Mouse (Mus musculus) CH12.LX (cell line): ENCODE data around the gene Rims3. TPM values are rescaled to one million over a fixed set of nuclear protein-coding genes. Genes with fewer than 3 reads are reported as not detected.

Experiments used
- DNase-seq: peaks from one replicate; pipeline ENCODE4 v3.0.0-alpha.2; 2013; ENCODE audit errors: extremely low read depth
- H3K27ac ChIP-seq: 2 replicates; pipeline ENCODE4 v1.5.1; 2012; ENCODE audit warnings: low read depth, mild to moderate bottlenecking, control low read depth, moderate library complexity; ENCODE audit not compliant: insufficient read depth
- H3K27me3 ChIP-seq: replicated peaks from 2 replicates; pipeline ENCODE3; 2012; ENCODE audit warnings: inconsistent platforms
- H3K36me3 ChIP-seq, 2 experiments: replicated peaks in 1 of 2; 2 replicates each; pipeline versions ENCODE3 to v1.6.1; 2012; ENCODE audit warnings: inconsistent platforms in 1 of 2, low read length in 1 of 2, mild to moderate bottlenecking in 1 of 2, mixed read lengths in 1 of 2, moderate library complexity in 1 of 2; ENCODE audit not compliant: control insufficient read depth in 1 of 2, insufficient read depth in 1 of 2
- H3K4me1 ChIP-seq, 2 experiments: 2 replicates each; pipeline ENCODE4 v1.6.1; 2012; ENCODE audit warnings: inconsistent platforms in 1 of 2, moderate library complexity in 1 of 2; ENCODE audit not compliant: insufficient read depth in 2 of 2, control insufficient read depth in 1 of 2
- H3K4me2 ChIP-seq: 2 replicates; pipeline ENCODE4 v1.6.1; 2012; ENCODE audit warnings: low read depth, mild to moderate bottlenecking, control low read depth; ENCODE audit not compliant: poor library complexity, insufficient read depth, severe bottlenecking
- H3K4me3 ChIP-seq, 3 experiments: fragments of 150-350 bp in 1 of 3; sonication (generic) in 1 of 3; replicated peaks in 1 of 3; 2 replicates each; pipeline versions ENCODE3 to v1.5.1; 2011 to 2012; ENCODE audit warnings: low read depth in 2 of 3, low read length in 2 of 3, mild to moderate bottlenecking in 2 of 3, moderate library complexity in 2 of 3, control low read depth in 1 of 3, improper control_type of control experiment in 1 of 3, inconsistent platforms in 1 of 3, mixed read lengths in 1 of 3; ENCODE audit not compliant: poor library complexity in 1 of 3
- H3K79me2 ChIP-seq: replicated peaks from 2 replicates; pipeline ENCODE4 v1.6.1; 2012; ENCODE audit warnings: mild to moderate bottlenecking, moderate library complexity; ENCODE audit not compliant: control insufficient read depth, poor library complexity, insufficient read depth, severe bottlenecking; ENCODE audit errors: extremely low read depth
- H3K9ac ChIP-seq: 2 replicates; pipeline ENCODE4 v1.6.1; 2012; ENCODE audit warnings: low read depth, mild to moderate bottlenecking, control low read depth, moderate library complexity; ENCODE audit not compliant: insufficient read depth
- H3K9me3 ChIP-seq: replicated peaks from 2 replicates; pipeline ENCODE3; 2012; ENCODE audit warnings: low read length, inconsistent platforms, mixed read lengths
- BHLHE40 ChIP-seq: IDR thresholded peaks from 2 replicates; pipeline ENCODE4 v1.6.1; 2011; ENCODE audit warnings: mild to moderate bottlenecking, low read depth, low read length, improper control_type of control experiment
- CHD1 ChIP-seq: IDR thresholded peaks from 2 replicates; pipeline ENCODE4 v1.6.1; 2012; ENCODE audit warnings: low read depth, low read length, improper control_type of control experiment, inconsistent platforms
- CHD2 ChIP-seq: IDR thresholded peaks from 2 replicates; pipeline ENCODE4 v1.6.1; 2011; ENCODE audit warnings: low read length, improper control_type of control experiment
- CTCF ChIP-seq, 2 experiments: IDR thresholded peaks in 1 of 2; conservative IDR thresholded peaks in 1 of 2; 2 replicates each; pipeline ENCODE4 v1.5.1; 2011 to 2012; ENCODE audit warnings: low read depth in 2 of 2, low read length in 2 of 2, improper control_type of control experiment in 1 of 2, inconsistent platforms in 1 of 2, mild to moderate bottlenecking in 1 of 2, moderate library complexity in 1 of 2
- ELF1 ChIP-seq: IDR thresholded peaks from 2 replicates; pipeline ENCODE4 v1.6.1; 2014; ENCODE audit warnings: low read depth, mild to moderate bottlenecking, inconsistent platforms, low read length, improper control_type of control experiment
- ETS1 ChIP-seq: conservative IDR thresholded peaks from 2 replicates; pipeline ENCODE4 v1.6.1; 2012; ENCODE audit warnings: low read depth, mild to moderate bottlenecking, inconsistent platforms, low read length, improper control_type of control experiment, moderate library complexity
- HCFC1 ChIP-seq: IDR thresholded peaks from 2 replicates; pipeline ENCODE4 v1.6.1; 2012; ENCODE audit warnings: low read depth, mild to moderate bottlenecking, inconsistent platforms, low read length, improper control_type of control experiment
- IRF4 ChIP-seq: IDR thresholded peaks from 2 replicates; pipeline ENCODE4 v1.6.1; 2014; ENCODE audit warnings: low read depth, mild to moderate bottlenecking, inconsistent platforms, low read length, improper control_type of control experiment
- MAFK ChIP-seq: IDR thresholded peaks from 2 replicates; pipeline ENCODE4 v1.6.1; 2011; ENCODE audit warnings: low read length, improper control_type of control experiment; ENCODE audit not compliant: insufficient replicate concordance
- MAZ ChIP-seq: IDR thresholded peaks from 2 replicates; pipeline ENCODE4 v1.6.1; 2012; ENCODE audit warnings: low read depth, mild to moderate bottlenecking, inconsistent platforms, low read length, improper control_type of control experiment, moderate library complexity
- MEF2A ChIP-seq: IDR thresholded peaks from 2 replicates; pipeline ENCODE4 v1.6.1; 2014; ENCODE audit warnings: low read depth, mild to moderate bottlenecking, inconsistent platforms, low read length, improper control_type of control experiment, borderline replicate concordance
- MXI1 ChIP-seq: IDR thresholded peaks from 2 replicates; pipeline ENCODE4 v1.6.1; 2011; ENCODE audit warnings: mild to moderate bottlenecking, low read depth, low read length, improper control_type of control experiment
- NRF1 ChIP-seq: IDR thresholded peaks from 2 replicates; pipeline ENCODE4 v1.6.1; 2014; ENCODE audit warnings: low read depth, mild to moderate bottlenecking, inconsistent platforms, low read length, improper control_type of control experiment, moderate library complexity
- RAD21 ChIP-seq: IDR thresholded peaks from 2 replicates; pipeline ENCODE4 v1.6.1; 2011; ENCODE audit warnings: low read depth, mild to moderate bottlenecking, low read length, improper control_type of control experiment, moderate library complexity
- SIN3A ChIP-seq: IDR thresholded peaks from 2 replicates; pipeline ENCODE4 v1.6.1; 2012; ENCODE audit warnings: low read length, improper control_type of control experiment, inconsistent platforms
- SMC3 ChIP-seq: IDR thresholded peaks from 2 replicates; pipeline ENCODE4 v1.6.1; 2011; ENCODE audit warnings: low read depth, low read length, improper control_type of control experiment
- TCF12 ChIP-seq: IDR thresholded peaks from 2 replicates; pipeline ENCODE4 v1.6.1; 2014; ENCODE audit warnings: low read depth, mild to moderate bottlenecking, inconsistent platforms, low read length, improper control_type of control experiment
- ZC3H11A ChIP-seq: IDR thresholded peaks from 2 replicates; pipeline ENCODE4 v1.6.1; 2012; ENCODE audit warnings: low read depth, mild to moderate bottlenecking, inconsistent platforms, low read length, improper control_type of control experiment
- dilution Hi-C: fragments of 300-500 bp; cut with MboI; formaldehyde crosslinking; loops from 2 replicates; pipeline ENCODE4 v1.14.3; 2020; ENCODE audit warnings: low sequenced_read_pairs; ENCODE audit not compliant: extremely low pct_unique_long_range_greater_than_20kb, extremely low pct_ligation_motif_present
- in situ Hi-C: fragments of 300-500 bp; cut with MboI; formaldehyde crosslinking; loops from 3 replicates; pipeline ENCODE4 v1.14.3; 2019; ENCODE audit warnings: low sequenced_read_pairs, low pct_ligation_motif_present, low pct_unique_long_range_greater_than_20kb, mixed read lengths
- polyA plus RNA-seq: library from polyadenylated mRNA; unstranded; fragments of >175 nt; gene quantifications from 2 replicates; pipeline ENCODE4 v1.2.1, GENCODE M21; 2012; ENCODE audit warnings: low read depth; ENCODE audit not compliant: insufficient read length
- total RNA-seq, 2 experiments: library from RNA; depleted of rRNA; stranded (reverse); fragments of 300-350 nt in 1 of 2; fragments of >200 nt in 1 of 2; gene quantifications; 2 replicates each; pipeline ENCODE4 v1.2.3; 2012 to 2014

The Rims3 gene
- total and polyA plus RNA-seq, 3 experiments = 0.05 to 0.17 (median 0.13) TPM

- Histone ChIP-seq H3K27ac (peak overlapping the region; percentile 68), H3K27me3 (no peaks in the 10 kb centered on the region), H3K4me3 (no peak overlapping the region), H3K4me1 (peaks cover 32 to 65% of the 10 kb centered on the region in 2 experiments), H3K36me3 (no peaks in the 10 kb centered on the region), H3K9ac (no peak overlapping the region), H3K79me2 (no peaks in the 10 kb centered on the region), H3K4me2 (peak overlapping the region; percentile 74), H3K9me3 (no peaks in the 10 kb centered on the region)
- dilution Hi-C loops = no loop called here
- DNase-seq = peak; percentile 88
- TF ChIP-seq MEF2A (peak; percentile 16; the same call in 1 of the 2 replicates), RAD21 (no peak), NRF1 (peak; percentile 28; the same call in 1 of the 2 replicates), BHLHE40 (0 out of 2 replicates have a peak, but pooled peaks have one; percentile 21), ELF1 (peak; percentile 44; the same call in 1 of the 2 replicates), CHD2 (peak; percentile 58; the same call in 1 of the 2 replicates), IRF4 (peak; percentile 24; the same call in 1 of the 2 replicates), MAFK (no peak), CHD1 (no peak), TCF12 (peak; percentile 10; the same call in 1 of the 2 replicates), ZC3H11A (no peak), SMC3 (no peak), MXI1 (peak; percentile 70), SIN3A (no peak), MAZ (no peak), HCFC1 (no peak), ETS1 (peak; percentile 41; the same call in 1 of the 2 replicates), CTCF (conservative IDR thresholded peaks at IDR 0.05 in 1 of 2, IDR thresholded peaks at IDR 0.05 in 1 of 2; ENCODE audit: low read depth in 2 of 2, low read length in 2 of 2) (no peak)
- in situ Hi-C loops = no loop called here
These were observed 27.5 kb downstream of the Rims3 start for GRCm38 (mm10) chr4:120882002-120882625.
